ENCODE assay signal across 23 mouse cellular contexts in the genomic region with DNA sequence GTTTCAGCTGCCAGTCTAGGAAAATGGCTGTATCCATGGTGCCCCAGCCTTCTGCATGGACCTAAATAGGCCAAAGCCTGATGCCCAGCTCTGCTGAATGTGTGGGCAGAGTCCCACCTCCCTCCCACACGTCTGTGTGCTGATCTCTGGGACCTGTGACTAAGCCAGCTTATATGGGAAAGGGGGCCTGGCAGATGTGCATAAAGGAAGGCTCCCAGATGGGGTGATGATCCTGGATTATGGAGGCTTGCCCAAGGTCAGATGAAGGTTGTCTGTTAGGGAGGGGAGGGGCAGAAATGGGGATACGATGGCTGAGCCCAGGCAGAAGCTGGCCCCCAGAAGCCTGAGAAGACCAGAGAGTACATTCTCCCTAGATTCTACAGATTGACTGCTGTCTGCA.
DNase-seq lines count a peak whose midpoint lies in the region; ATAC-seq and TF ChIP-seq lines count a peak whose summit lies in the region.
"Had no signal": no experiment of that assay in that cellular context is flagged by ENCODE, and none has a peak within 500 bp of the region (broad histone marks: within the 10 kb centered on the region; RNA-seq: fewer than 3 reads in every experiment).

No protein-coding gene starts in this region.

- H3K27me3 ChIP-seq in Patski, result no peaks in the 10 kb centered on the region
- no peaks in the 10 kb centered on the region for H3K27me3 ChIP-seq in hindbrain, embryonic 10.5 days (ENCODE audit: insufficient read depth, poor library complexity, severe bottlenecking)
- H3K27me3 ChIP-seq: embryonic facial prominence, embryonic 13.5 days; embryonic facial prominence, embryonic 15.5 days; forebrain, embryonic 12.5 days had no signal

- H3K27ac ChIP-seq in hindbrain, embryonic 10.5 days, result no peak overlapping the region
- H3K27ac ChIP-seq: embryonic facial prominence, embryonic 13.5 days; embryonic facial prominence, embryonic 15.5 days; forebrain, embryonic 10.5 days; forebrain, embryonic 12.5 days had no signal

- H3K9me3 ChIP-seq in hindbrain, embryonic 10.5 days, result no peaks in the 10 kb centered on the region
- H3K9me3 ChIP-seq: embryonic facial prominence, embryonic 13.5 days; embryonic facial prominence, embryonic 15.5 days; forebrain, embryonic 10.5 days; forebrain, embryonic 12.5 days had no signal

- in situ Hi-C loops in Patski (cut with MboI; ENCODE audit: low pct_unique_long_range_greater_than_20kb), result no loop called here

- no peaks in the 10 kb centered on the region for H3K36me3 ChIP-seq in hindbrain, embryonic 10.5 days
- H3K36me3 ChIP-seq: embryonic facial prominence, embryonic 13.5 days; embryonic facial prominence, embryonic 15.5 days; forebrain, embryonic 10.5 days; forebrain, embryonic 12.5 days had no signal

- peak; percentile 27 for ATAC-seq in Patski
- ATAC-seq: forebrain, embryonic 14.5 days; forebrain, embryonic 16.5 days had no signal

- no peak overlapping the region for H3K4me3 ChIP-seq in hindbrain, embryonic 10.5 days
- H3K4me3 ChIP-seq: embryonic facial prominence, embryonic 13.5 days; embryonic facial prominence, embryonic 15.5 days; erythroblast, embryonic 14.5 days; forebrain, embryonic 10.5 days; forebrain, embryonic 12.5 days had no signal

- no peaks in the 10 kb centered on the region for H3K4me1 ChIP-seq in hindbrain, embryonic 10.5 days (replicated peaks)
- H3K4me1 ChIP-seq: forebrain, embryonic 10.5 days; forebrain, embryonic 12.5 days had no signal

- 70% methylated on average over 2 of the region's 2 CpGs for WGBS in hindbrain, embryonic 10.5 days

- peak; percentile 45 for DNase-seq in retina, adult 2 months (ENCODE audit: low read depth, low spot score)
- DNase-seq in retina, embryonic 14.5 days (ENCODE audit: low spot score), result no peak
- DNase-seq in Patski (ENCODE audit: low read depth, low spot score), result no peak
- peak; percentile 59 for DNase-seq in retina, postnatal 1 day
- no peak for DNase-seq in layer of hippocampus, adult 11-12 months (ENCODE audit: low spot score)
- DNase-seq in layer of hippocampus, postnatal 36 days, result no peak
- DNase-seq in hindbrain, embryonic 10.5 days (ENCODE audit: low spot score), result no peak
- DNase-seq: adrenal gland, postnatal 10 days; adrenal gland, postnatal 36 days; cerebellum, adult 11 months; cerebellum, adult 18-20 months; cerebellum, adult 8-10 months; cerebellum, adult 9-11 months; cerebellum, postnatal 14 days; cerebellum, postnatal 36 days; embryo, embryonic 11 days had no signal

- TF ChIP-seq CTCF in Patski (IDR thresholded peaks at IDR 0.05), result no peak

- POLR2A ChIA-PET in Patski (lab: Charles Lee), result no interaction called here

- CTCF ChIA-PET in Patski (lab: Charles Lee), result no interaction called here

Comparison
In these comparisons a context has a peak if more than half of its experiments do, and no peak if none do; other contexts are left out.
1. DNase-seq: peak in retina, adult 2 months (single experiment) and retina, postnatal 1 day (single experiment); none in retina, embryonic 14.5 days (single experiment), Patski (single experiment), layer of hippocampus, adult 11-12 months (single experiment), layer of hippocampus, postnatal 36 days (0 of 2) and hindbrain, embryonic 10.5 days (single experiment).